Mouse (Mus musculus): Measurements from ENCODE around the gene Prl4a1. TPM values are rescaled to one million over a fixed set of nuclear protein-coding genes. Genes with fewer than 3 reads are reported as not detected.
"Not testable (repeated sequence)": the region's sequence is repeated elsewhere in the genome, so short reads cannot be mapped to it uniquely, and the experiment has no call there.

Prl4a1 gene
- not detected for total RNA-seq (2021)
- long read RNA-seq, experiment 1 = 0 reads
- long read RNA-seq, experiment 2 = 0 reads

- DNase-seq = no peak
Observed at GRCm38 (mm10) chr13:28015912-28016311, at the start of gene Prl4a1. TSS of gene Prl4a1 (plus strand) at chr13:28016212.

GRCm38 (mm10) chr13:27972931-27973330 is 43.1 kb upstream of the Prl4a1 start:
- no peak for DNase-seq

GRCm38 (mm10) chr13:27974281-27974680 is 41.7 kb upstream of the Prl4a1 start:
- not testable (repeated sequence) for DNase-seq

- no peak for DNase-seq
Observed at GRCm38 (mm10) chr13:27977646-27978045, 38.4 kb upstream of the Prl4a1 start.

GRCm38 (mm10) chr13:27996557-27996956 is 19.5 kb upstream of the Prl4a1 start:
- not testable (repeated sequence) for DNase-seq

- DNase-seq = no peak
Observed at GRCm38 (mm10) chr13:28029330-28029729, 13.3 kb downstream of the Prl4a1 start.

GRCm38 (mm10) chr13:28069315-28069714 is 53.3 kb downstream of the Prl4a1 start:
- DNase-seq = no peak

Other genes starting within 250 kb of the Prl4a1 start
- not detected for gene Prl7c1, start 235.4 kb upstream of the Prl4a1 start, total RNA-seq (2021)
- gene Prl2a1, start 214.6 kb upstream of the Prl4a1 start, total RNA-seq (2021) = not detected
- not detected for gene Prl2c1, start 166.9 kb upstream of the Prl4a1 start, total RNA-seq (2021)
- gene Prl5a1, start 126.3 kb downstream of the Prl4a1 start, total RNA-seq (2021) = not detected
- gene Gm11361, start 241.3 kb downstream of the Prl4a1 start, total RNA-seq (2021) = 10 to 100 TPM; 75.5 to 85.3 TPM

All from heart, adult 18-20 months (tissue).